Mouse (Mus musculus): Measurements from ENCODE around the gene Ctrl.

DNA sequence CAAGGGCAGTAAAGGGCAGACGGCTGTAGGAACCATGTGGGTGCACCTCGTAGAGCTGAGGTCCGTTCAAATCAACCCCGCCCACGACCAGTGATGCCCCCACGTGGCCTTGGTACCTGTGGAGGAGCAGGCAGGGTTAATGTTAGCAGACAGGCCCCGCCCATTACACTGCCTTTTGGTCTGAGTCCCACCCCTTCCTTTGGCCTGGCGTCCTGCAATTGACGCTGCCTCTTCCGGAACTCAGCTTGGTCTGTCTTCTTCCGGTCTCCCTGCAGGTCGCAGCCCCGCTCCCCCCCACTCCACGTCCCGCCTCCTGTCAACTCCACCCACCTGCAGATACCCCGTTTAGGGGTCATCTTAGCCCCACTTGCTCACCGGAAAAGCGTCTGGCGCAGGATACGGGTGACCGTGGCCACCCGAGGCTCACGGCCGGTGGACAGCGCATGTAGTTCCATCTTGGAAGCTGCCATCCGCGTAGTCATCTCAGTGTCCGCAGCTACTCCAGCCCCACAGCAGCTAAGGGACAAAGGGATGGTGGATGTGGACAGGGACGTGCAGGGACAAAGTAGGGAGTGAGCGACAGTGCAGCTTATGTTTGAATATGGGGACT is 3.3 kb upstream of the Ctrl start:
- TF ChIP-seq CTCF (IDR thresholded peaks at IDR 0.05; ENCODE audit: low read depth) (0 out of 2 replicates have a peak, but pooled peaks have one; percentile 12), EP300 (optimal IDR thresholded peaks at IDR 0.05) (no peak)

All from stomach, postnatal 0 days (tissue).